Mouse (Mus musculus) liver, embryonic 15.5 days (tissue): ENCODE measurements around the gene Zfhx3. TPM values are rescaled to one million over a fixed set of nuclear protein-coding genes. Genes with fewer than 3 reads are reported as not detected.
A peak's percentile ranks its signal among the peaks of the same experiment; 100 is the strongest.

Experiments
- ATAC-seq: fragments of 200-750 bp; cut with Nextera tagmentation; 2 replicates; pipeline ENCODE4 v1.8.0; 2017; ENCODE audit warnings: moderate number of reproducible peaks, mild to moderate bottlenecking, moderate library complexity; ENCODE audit not compliant: insufficient read depth
- H3K27ac ChIP-seq: fragments of 300-500 bp; sonication (generic); replicated peaks from 2 replicates; pipeline ENCODE4 v1.5.1; 2015; ENCODE audit warnings: mild to moderate bottlenecking, inconsistent platforms
- H3K27me3 ChIP-seq: fragments of 300-500 bp; sonication (generic); 2 replicates; pipeline ENCODE4 v1.6.1; 2015; ENCODE audit warnings: mild to moderate bottlenecking, inconsistent platforms
- H3K36me3 ChIP-seq: fragments of 300-500 bp; sonication (generic); replicated peaks from 2 replicates; pipeline ENCODE4 v1.6.1; 2015; ENCODE audit warnings: moderate library complexity, mild to moderate bottlenecking, inconsistent platforms
- H3K4me1 ChIP-seq: fragments of 300-500 bp; sonication (generic); replicated peaks from 2 replicates; pipeline ENCODE4 v1.6.1; 2015; ENCODE audit warnings: inconsistent platforms
- H3K4me2 ChIP-seq: fragments of 300-500 bp; sonication (generic); 2 replicates; pipeline ENCODE4 v1.6.1; 2015; ENCODE audit warnings: moderate library complexity, mild to moderate bottlenecking, inconsistent platforms
- H3K4me3 ChIP-seq: fragments of 300-500 bp; sonication (generic); replicated peaks from 2 replicates; pipeline ENCODE4 v1.5.1; 2015; ENCODE audit warnings: mild to moderate bottlenecking, inconsistent platforms
- H3K9ac ChIP-seq: fragments of 300-500 bp; sonication (generic); 2 replicates; pipeline ENCODE4 v1.6.1; 2015; ENCODE audit warnings: moderate library complexity, mild to moderate bottlenecking, inconsistent platforms
- H3K9me3 ChIP-seq: fragments of 300-500 bp; sonication (generic); replicated peaks from 2 replicates; pipeline ENCODE4 v1.6.1; 2016; ENCODE audit warnings: inconsistent platforms
- WGBS: fragments of 180-500 bp; shearing (Covaris S2); methylation state at CpG from one replicate; pipeline ENCODE4 v1.1.7; 2015; ENCODE audit warnings: mixed read lengths; ENCODE audit not compliant: insufficient replicate concordance; 5-methylcytosine and 5-hydroxymethylcytosine counted together
- polyA plus RNA-seq: library from polyadenylated mRNA; unstranded; fragments of >200 nt; fragmentation: Nextera tagmentation; extraction: Ambion mirVana; gene quantifications from 2 replicates; pipeline ENCODE4 v1.2.1, GENCODE M21; 2015

Gene Zfhx3
- polyA plus RNA-seq, 1 experiment from 2014 or later, result 1.0 TPM

- WGBS, result 9% methylated on average over 12 of the region's 12 CpGs
- Histone ChIP-seq H3K27ac (no peak overlapping the region), H3K4me1 (peaks cover 10% of the 10 kb centered on the region)
Measured at GRCm38 (mm10) chr8:108886599-108887255, 944.3 kb downstream of the Zfhx3 start.

GRCm38 (mm10) chr8:108887256-108887615 lies 944.8 kb downstream of the Zfhx3 start:
- H3K36me3 ChIP-seq, result no peaks in the 10 kb centered on the region
- H3K27ac ChIP-seq, result no peak overlapping the region
- H3K4me3 ChIP-seq, result no peak overlapping the region; the same call in 1 of the 2 replicates
- H3K4me2 ChIP-seq, result peak overlapping the region; percentile 59
- H3K27me3 ChIP-seq, result no peaks in the 10 kb centered on the region
- peaks cover 10% of the 10 kb centered on the region for H3K4me1 ChIP-seq
- H3K9me3 ChIP-seq, result no peaks in the 10 kb centered on the region
- 45% methylated on average over 14 of the region's 14 CpGs for WGBS
- no peak overlapping the region for H3K9ac ChIP-seq
- no peak for ATAC-seq

More at GRCm38 (mm10) chr8:108886599-108887255, 944.3 kb downstream of the Zfhx3 start:
- no peak overlapping the region for H3K9ac ChIP-seq
- H3K36me3 ChIP-seq, result no peaks in the 10 kb centered on the region
- ATAC-seq, result 0 out of 2 replicates have a peak, but pooled peaks have one; percentile 25
- H3K4me2 ChIP-seq, result peak overlapping the region; percentile 59
- peak overlapping the region; percentile 34 for H3K4me3 ChIP-seq
- H3K27me3 ChIP-seq, result no peaks in the 10 kb centered on the region
- no peaks in the 10 kb centered on the region for H3K9me3 ChIP-seq

GRCm38 (mm10) chr8:108887890-108888289 lies 945.4 kb downstream of the Zfhx3 start:
- no peak for ATAC-seq
- H3K36me3 ChIP-seq, result no peaks in the 10 kb centered on the region
- H3K4me1 ChIP-seq, result peaks cover 10% of the 10 kb centered on the region
- H3K27ac ChIP-seq, result no peak overlapping the region
- H3K4me2 ChIP-seq, result no peak overlapping the region
- H3K4me3 ChIP-seq, result no peak overlapping the region
- no peak overlapping the region for H3K9ac ChIP-seq
- H3K9me3 ChIP-seq, result no peaks in the 10 kb centered on the region
- no peaks in the 10 kb centered on the region for H3K27me3 ChIP-seq
- 77% methylated on average over 8 of the region's 8 CpGs for WGBS

GRCm38 (mm10) chr8:108888924-108889323 lies 946.5 kb downstream of the Zfhx3 start:
- Histone ChIP-seq H3K36me3 (no peaks in the 10 kb centered on the region), H3K27ac (no peak overlapping the region), H3K9ac (no peak overlapping the region), H3K9me3 (no peaks in the 10 kb centered on the region), H3K4me1 (peaks cover 10% of the 10 kb centered on the region), H3K27me3 (no peaks in the 10 kb centered on the region), H3K4me3 (no peak overlapping the region), H3K4me2 (no peak overlapping the region)
- 71% methylated on average over 4 of the region's 4 CpGs for WGBS
- no peak for ATAC-seq

- Histone ChIP-seq H3K9me3 (no peaks in the 10 kb centered on the region), H3K4me1 (peaks cover 10% of the 10 kb centered on the region), H3K9ac (no peak overlapping the region), H3K4me2 (no peak overlapping the region), H3K27me3 (no peaks in the 10 kb centered on the region), H3K36me3 (no peaks in the 10 kb centered on the region), H3K4me3 (no peak overlapping the region), H3K27ac (no peak overlapping the region)
- 77% methylated on average over 5 of the region's 5 CpGs for WGBS
- ATAC-seq, result no peak
Measured at GRCm38 (mm10) chr8:108889406-108889805, 947.0 kb downstream of the Zfhx3 start.

GRCm38 (mm10) chr8:108894287-108894686 lies 951.8 kb downstream of the Zfhx3 start:
- Histone ChIP-seq H3K27ac (no peak overlapping the region), H3K27me3 (no peaks in the 10 kb centered on the region), H3K9me3 (no peaks in the 10 kb centered on the region), H3K4me3 (no peak overlapping the region), H3K36me3 (no peaks in the 10 kb centered on the region), H3K4me1 (no peaks in the 10 kb centered on the region; the same call in 1 of the 2 replicates), H3K9ac (no peak overlapping the region), H3K4me2 (no peak overlapping the region)
- WGBS, result 28% methylated on average over 10 of the region's 10 CpGs
- no peak for ATAC-seq

- Histone ChIP-seq H3K9ac (no peak overlapping the region), H3K4me1 (no peaks in the 10 kb centered on the region; the same call in 1 of the 2 replicates), H3K4me2 (no peak overlapping the region), H3K36me3 (no peaks in the 10 kb centered on the region), H3K27ac (no peak overlapping the region), H3K4me3 (no peak overlapping the region), H3K27me3 (no peaks in the 10 kb centered on the region), H3K9me3 (no peaks in the 10 kb centered on the region)
- 54% methylated on average over 18 of the region's 18 CpGs for WGBS
- ATAC-seq, result no peak
Measured at GRCm38 (mm10) chr8:108896468-108897346, 954.3 kb downstream of the Zfhx3 start.

GRCm38 (mm10) chr8:108897347-108898100 lies 955.1 kb downstream of the Zfhx3 start:
- Histone ChIP-seq H3K27ac (no peak overlapping the region), H3K36me3 (no peaks in the 10 kb centered on the region)

GRCm38 (mm10) chr8:108899251-108899771 lies 956.9 kb downstream of the Zfhx3 start:
- Histone ChIP-seq H3K4me2 (no peak overlapping the region), H3K36me3 (no peaks in the 10 kb centered on the region), H3K4me1 (no peaks in the 10 kb centered on the region; the same call in 1 of the 2 replicates), H3K27ac (no peak overlapping the region), H3K4me3 (no peak overlapping the region), H3K9ac (no peak overlapping the region), H3K9me3 (no peaks in the 10 kb centered on the region), H3K27me3 (no peaks in the 10 kb centered on the region)
- 57% methylated on average over 14 of the region's 14 CpGs for WGBS
- no peak for ATAC-seq

More at GRCm38 (mm10) chr8:108897347-108898100, 955.1 kb downstream of the Zfhx3 start:
- 50% methylated on average over 7 of the region's 7 CpGs for WGBS
- Histone ChIP-seq H3K9me3 (no peaks in the 10 kb centered on the region), H3K4me3 (no peak overlapping the region), H3K27me3 (no peaks in the 10 kb centered on the region), H3K4me2 (no peak overlapping the region), H3K4me1 (no peaks in the 10 kb centered on the region; the same call in 1 of the 2 replicates), H3K9ac (no peak overlapping the region)
- no peak for ATAC-seq

- Histone ChIP-seq H3K9ac (no peak overlapping the region), H3K36me3 (no peaks in the 10 kb centered on the region), H3K27ac (no peak overlapping the region), H3K27me3 (no peaks in the 10 kb centered on the region), H3K4me2 (no peak overlapping the region), H3K4me3 (no peak overlapping the region), H3K9me3 (no peaks in the 10 kb centered on the region), H3K4me1 (no peaks in the 10 kb centered on the region; the same call in 1 of the 2 replicates)
- 64% methylated on average over 10 of the region's 10 CpGs for WGBS
- ATAC-seq, result no peak
Measured at GRCm38 (mm10) chr8:108900541-108900940, 958.1 kb downstream of the Zfhx3 start.
